Mouse (Mus musculus): ENCODE measurements around the gene Nek10. TPM values are rescaled to one million over a fixed set of nuclear protein-coding genes. Genes with fewer than 3 reads are reported as not detected.
A peak's percentile ranks its signal among the peaks of the same experiment; 100 is the strongest.
"Not testable (repeated sequence)": the region's sequence is repeated elsewhere in the genome, so short reads cannot be mapped to it uniquely, and the experiment has no call there.

The Nek10 gene
- polyA plus RNA-seq, 1 experiment from 2014 or later: not detected

- H3K4me3 ChIP-seq (ENCODE audit: low read depth, low read length): no peak overlapping the region
- ATAC-seq (ENCODE audit: low read depth): no peak
- no peaks in the 10 kb centered on the region for H3K4me1 ChIP-seq (ENCODE audit: control insufficient read depth, low read depth, low read length)
- H3K27ac ChIP-seq (ENCODE audit: low read length): no peak overlapping the region
- no peaks in the 10 kb centered on the region for H3K27me3 ChIP-seq (ENCODE audit: control insufficient read depth, insufficient read depth, low read depth, low read length)
- H3K9me3 ChIP-seq (replicated peaks; ENCODE audit: control insufficient read depth, low read length): no peaks in the 10 kb centered on the region
- no peaks in the 10 kb centered on the region for H3K36me3 ChIP-seq (ENCODE audit: control insufficient read depth, insufficient read depth)
- no peak overlapping the region for H3K4me2 ChIP-seq (ENCODE audit: low read depth, low read length)
- WGBS (ENCODE audit: insufficient replicate concordance): 70% methylated on average over 2 of the region's 2 CpGs
- no peak overlapping the region for H3K9ac ChIP-seq (ENCODE audit: low read depth, low read length)
Observed at GRCm38 (mm10) chr14:14959780-14960440, 156.7 kb downstream of the Nek10 start.

- ATAC-seq (ENCODE audit: low read depth): no peak
- H3K4me2 ChIP-seq (ENCODE audit: low read depth, low read length): no peak overlapping the region
- 30% methylated on average over 2 of the region's 2 CpGs for WGBS (ENCODE audit: insufficient replicate concordance)
Observed at GRCm38 (mm10) chr14:14960441-14960988, 157.3 kb downstream of the Nek10 start.

DNA sequence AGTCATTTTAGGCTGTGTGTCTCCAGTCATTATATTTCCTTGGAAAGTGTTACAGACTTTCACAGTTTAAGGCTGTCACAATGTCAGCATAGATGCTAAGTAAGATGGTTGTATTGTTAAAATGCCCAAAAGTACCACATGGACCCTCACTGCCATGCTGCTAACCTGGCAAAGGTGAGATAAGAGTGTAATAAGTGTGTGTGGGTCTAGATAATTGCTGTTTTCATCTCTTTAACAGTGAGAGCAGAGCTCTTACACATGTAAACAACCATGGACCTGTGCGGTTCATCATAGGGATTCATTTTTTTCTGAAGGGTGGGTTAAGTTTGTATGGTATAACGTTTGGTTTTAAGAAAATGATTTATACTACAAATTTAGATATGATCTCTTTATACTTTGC, 167.4 kb downstream of the Nek10 start:
- 30% methylated on average over 2 of the region's 2 CpGs for WGBS (ENCODE audit: insufficient replicate concordance)

More at GRCm38 (mm10) chr14:14960441-14960988, 157.3 kb downstream of the Nek10 start:
- no peaks in the 10 kb centered on the region for H3K27me3 ChIP-seq (ENCODE audit: control insufficient read depth, insufficient read depth, low read depth, low read length)
- H3K4me3 ChIP-seq (ENCODE audit: low read depth, low read length): no peak overlapping the region
- H3K9me3 ChIP-seq (replicated peaks; ENCODE audit: control insufficient read depth, low read length): no peaks in the 10 kb centered on the region
- no peaks in the 10 kb centered on the region for H3K36me3 ChIP-seq (ENCODE audit: control insufficient read depth, insufficient read depth)
- H3K27ac ChIP-seq (ENCODE audit: low read length): no peak overlapping the region
- no peaks in the 10 kb centered on the region for H3K4me1 ChIP-seq (ENCODE audit: control insufficient read depth, low read depth, low read length)
- H3K9ac ChIP-seq (ENCODE audit: low read depth, low read length): no peak overlapping the region

GRCm38 (mm10) chr14:14971056-14971455, 167.8 kb downstream of the Nek10 start:
- Histone ChIP-seq H3K27ac (ENCODE audit: low read length) (no peak overlapping the region), H3K27me3 (ENCODE audit: control insufficient read depth, insufficient read depth, low read depth, low read length) (no peaks in the 10 kb centered on the region), H3K4me1 (ENCODE audit: control insufficient read depth, low read depth, low read length) (peaks cover 3% of the 10 kb centered on the region), H3K4me3 (ENCODE audit: low read depth, low read length) (0 out of 2 replicates have a peak overlapping the region, but pooled peaks have one; percentile 6), H3K36me3 (ENCODE audit: control insufficient read depth, insufficient read depth) (no peaks in the 10 kb centered on the region), H3K9ac (ENCODE audit: low read depth, low read length) (no peak overlapping the region), H3K9me3 (replicated peaks; ENCODE audit: control insufficient read depth, low read length) (no peaks in the 10 kb centered on the region), H3K4me2 (ENCODE audit: low read depth, low read length) (no peak overlapping the region)
- 21% methylated on average over 4 of the region's 4 CpGs for WGBS (ENCODE audit: insufficient replicate concordance)
- ATAC-seq (ENCODE audit: low read depth): peak; percentile 66

More for the DNA sequence above, 167.4 kb downstream of the Nek10 start:
- H3K4me3 ChIP-seq (ENCODE audit: low read depth, low read length): no peak overlapping the region
- H3K4me1 ChIP-seq (ENCODE audit: control insufficient read depth, low read depth, low read length): peaks cover 3% of the 10 kb centered on the region
- peak; percentile 79 for ATAC-seq (ENCODE audit: low read depth)
- H3K27ac ChIP-seq (ENCODE audit: low read length): no peak overlapping the region
- no peaks in the 10 kb centered on the region for H3K36me3 ChIP-seq (ENCODE audit: control insufficient read depth, insufficient read depth)
- no peak overlapping the region for H3K4me2 ChIP-seq (ENCODE audit: low read depth, low read length)
- no peaks in the 10 kb centered on the region for H3K9me3 ChIP-seq (replicated peaks; ENCODE audit: control insufficient read depth, low read length)
- H3K9ac ChIP-seq (ENCODE audit: low read depth, low read length): no peak overlapping the region
- H3K27me3 ChIP-seq (ENCODE audit: control insufficient read depth, insufficient read depth, low read depth, low read length): no peaks in the 10 kb centered on the region

GRCm38 (mm10) chr14:14974156-14974555, 170.9 kb downstream of the Nek10 start:
- Histone ChIP-seq H3K9me3 (replicated peaks; ENCODE audit: control insufficient read depth, low read length) (no peaks in the 10 kb centered on the region), H3K27me3 (ENCODE audit: control insufficient read depth, insufficient read depth, low read depth, low read length) (no peaks in the 10 kb centered on the region), H3K4me1 (ENCODE audit: control insufficient read depth, low read depth, low read length) (peaks cover 3% of the 10 kb centered on the region), H3K9ac (ENCODE audit: low read depth, low read length) (no peak overlapping the region), H3K36me3 (ENCODE audit: control insufficient read depth, insufficient read depth) (no peaks in the 10 kb centered on the region), H3K27ac (ENCODE audit: low read length) (no peak overlapping the region), H3K4me3 (ENCODE audit: low read depth, low read length) (no peak overlapping the region), H3K4me2 (ENCODE audit: low read depth, low read length) (no peak overlapping the region)
- no peak for ATAC-seq (ENCODE audit: low read depth)
- 18% methylated on average over 1 of the region's 1 CpGs for whole genome bisulfite sequencing (ENCODE audit: insufficient replicate concordance)

- 25% methylated on average over 1 of the region's 1 CpGs for WGBS (ENCODE audit: insufficient replicate concordance)
- not testable (repeated sequence) for H3K9ac ChIP-seq (ENCODE audit: low read depth, low read length); H3K4me1 ChIP-seq (ENCODE audit: control insufficient read depth, low read depth, low read length); ATAC-seq (ENCODE audit: low read depth); H3K27me3 ChIP-seq (ENCODE audit: control insufficient read depth, insufficient read depth, low read depth, low read length); H3K9me3 ChIP-seq (replicated peaks; ENCODE audit: control insufficient read depth, low read length); H3K4me2 ChIP-seq (ENCODE audit: low read depth, low read length); H3K4me3 ChIP-seq (ENCODE audit: low read depth, low read length); H3K27ac ChIP-seq (ENCODE audit: low read length); H3K36me3 ChIP-seq (ENCODE audit: control insufficient read depth, insufficient read depth)
Observed at GRCm38 (mm10) chr14:14984106-14984505, 180.9 kb downstream of the Nek10 start.

- no peaks in the 10 kb centered on the region for H3K36me3 ChIP-seq (ENCODE audit: control insufficient read depth, insufficient read depth)
- no peak for ATAC-seq (ENCODE audit: low read depth)
- WGBS (ENCODE audit: insufficient replicate concordance): 28% methylated on average over 11 of the region's 11 CpGs
Observed at GRCm38 (mm10) chr14:14984710-14985647, 181.8 kb downstream of the Nek10 start.

DNA sequence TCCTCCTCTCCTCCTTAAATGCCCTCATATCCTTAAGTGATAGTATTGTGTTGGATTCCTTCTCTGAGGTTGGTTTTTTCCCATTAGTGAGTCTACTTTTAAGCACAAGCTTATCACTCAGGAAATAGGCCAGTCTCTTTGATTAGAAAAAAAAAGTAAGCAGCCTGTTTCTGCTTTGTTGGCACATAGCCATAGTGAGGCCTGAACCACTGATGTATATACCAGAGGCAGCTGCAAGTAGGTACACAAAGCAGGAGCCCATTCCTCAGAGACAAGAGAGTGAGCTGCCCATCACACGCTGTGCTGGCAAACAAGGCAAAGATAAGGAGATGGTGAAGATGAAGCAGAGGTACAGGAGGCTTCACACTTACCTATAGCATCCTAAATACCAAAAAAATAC, 184.2 kb downstream of the Nek10 start:
- Histone ChIP-seq H3K4me3 (ENCODE audit: low read depth, low read length) (no peak overlapping the region), H3K9me3 (replicated peaks; ENCODE audit: control insufficient read depth, low read length) (no peaks in the 10 kb centered on the region), H3K27me3 (ENCODE audit: control insufficient read depth, insufficient read depth, low read depth, low read length) (no peaks in the 10 kb centered on the region), H3K27ac (ENCODE audit: low read length) (no peak overlapping the region), H3K9ac (ENCODE audit: low read depth, low read length) (no peak overlapping the region), H3K4me2 (ENCODE audit: low read depth, low read length) (no peak overlapping the region), H3K4me1 (ENCODE audit: control insufficient read depth, low read depth, low read length) (no peaks in the 10 kb centered on the region), H3K36me3 (ENCODE audit: control insufficient read depth, insufficient read depth) (no peaks in the 10 kb centered on the region)
- no peak for ATAC-seq (ENCODE audit: low read depth)
- 30% methylated on average over 1 of the region's 1 CpGs for WGBS (ENCODE audit: insufficient replicate concordance)

More at GRCm38 (mm10) chr14:14984710-14985647, 181.8 kb downstream of the Nek10 start:
- Histone ChIP-seq H3K4me1 (ENCODE audit: control insufficient read depth, low read depth, low read length) (no peaks in the 10 kb centered on the region), H3K27ac (ENCODE audit: low read length) (no peak overlapping the region), H3K27me3 (ENCODE audit: control insufficient read depth, insufficient read depth, low read depth, low read length) (no peaks in the 10 kb centered on the region), H3K9ac (ENCODE audit: low read depth, low read length) (no peak overlapping the region), H3K4me2 (ENCODE audit: low read depth, low read length) (no peak overlapping the region), H3K4me3 (ENCODE audit: low read depth, low read length) (no peak overlapping the region), H3K9me3 (replicated peaks; ENCODE audit: control insufficient read depth, low read length) (no peaks in the 10 kb centered on the region)
